Mouse (Mus musculus) central nervous system, embryonic 11.5 days (tissue): ENCODE data around the gene Sar1b. TPM values are rescaled to one million over a fixed set of nuclear protein-coding genes. Genes with fewer than 3 reads are reported as not detected.

Experiments
- polyA plus RNA-seq: library from polyadenylated mRNA; depleted of rRNA; stranded (reverse); fragments of >200 nt; gene quantifications from 2 replicates; pipeline ENCODE4 v1.2.3, GENCODE M21; 2012; rRNA removed

Gene Sar1b
- 40.0 and 64.0 TPM in 2 replicates for polyA plus RNA-seq

DNA sequence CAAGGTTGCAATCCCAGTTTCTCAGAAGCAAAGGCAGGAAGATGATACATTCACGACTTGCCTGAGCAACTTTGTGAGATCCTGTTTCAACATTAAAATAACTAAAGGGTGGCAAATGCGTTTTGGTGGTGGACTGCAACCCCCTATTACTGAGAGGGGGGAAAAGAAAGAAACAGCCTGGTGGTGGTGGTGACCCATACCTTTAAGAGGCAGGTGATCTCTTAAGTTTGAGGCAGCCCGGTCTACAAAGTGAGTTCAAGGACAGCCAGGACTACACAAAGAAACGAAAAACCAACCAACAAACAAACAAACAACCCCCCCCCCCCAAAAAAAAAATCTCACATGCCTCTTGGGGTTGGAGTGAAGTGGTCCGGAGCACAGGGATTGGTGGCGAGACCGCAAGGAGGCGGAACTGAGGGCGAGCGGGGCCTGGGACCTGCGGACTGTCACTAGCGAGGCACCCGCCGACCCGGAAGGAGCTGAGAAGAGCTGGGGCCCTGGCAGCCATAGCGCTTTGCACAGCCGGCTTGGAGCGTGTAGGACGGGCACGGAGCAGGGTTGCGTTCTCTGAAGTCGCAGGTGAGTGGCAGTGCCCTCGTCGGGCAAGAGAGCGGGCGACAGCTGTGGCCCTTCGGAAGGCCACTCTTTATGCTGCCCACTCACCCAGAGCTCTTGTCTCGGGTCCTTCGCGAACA is at the start of gene Sar1b, which contains the start of gene Sec24a:
Sar1b (plus strand) TSS at position 475 of the 695 bp plus-strand sequence.
Sec24a (minus strand) TSS at position 422 of the 695 bp plus-strand sequence.

Other genes starting within 250 kb of the Sar1b start
- 7.2 and 10.1 TPM in 2 replicates for gene Phykpl, start 178.9 kb upstream of the Sar1b start, polyA plus RNA-seq
- gene Hnrnpab, start 156.8 kb upstream of the Sar1b start, polyA plus RNA-seq: 737 and 915 TPM in 2 replicates
- gene Nhp2, start 144.0 kb upstream of the Sar1b start, polyA plus RNA-seq: 123 and 142 TPM in 2 replicates
- 31.3 and 35.2 TPM in 2 replicates for gene Rmnd5b, start 127.8 kb upstream of the Sar1b start, polyA plus RNA-seq
- 7.5 and 8.3 TPM in 2 replicates for gene N4bp3, start 112.8 kb upstream of the Sar1b start, polyA plus RNA-seq
- 1.2 and 3.3 TPM in 2 replicates for gene D930048N14Rik, start 112.7 kb upstream of the Sar1b start, polyA plus RNA-seq
- gene 0610009B22Rik, start 74.8 kb upstream of the Sar1b start, polyA plus RNA-seq: 23.7 and 51.7 TPM in 2 replicates
- 5.7 and 10.7 TPM in 2 replicates for gene Sec24a, start 53 bp upstream of the Sar1b start, polyA plus RNA-seq
- gene Jade2, start 94.0 kb downstream of the Sar1b start, polyA plus RNA-seq: 0.84 and 1.3 TPM in 2 replicates
- gene Cdkn2aipnl, start 204.0 kb downstream of the Sar1b start, polyA plus RNA-seq: 45.7 and 62.2 TPM in 2 replicates
- 100 and 210 TPM in 2 replicates for gene Ube2b, start 237.1 kb downstream of the Sar1b start, polyA plus RNA-seq
- gene Cdkl3, start 240.5 kb downstream of the Sar1b start, polyA plus RNA-seq: 9.9 and 12.7 TPM in 2 replicates